Mouse (Mus musculus) layer of hippocampus, adult 2 months (tissue): Measurements from ENCODE around the gene Rgs16. TPM values are rescaled to one million over a fixed set of nuclear protein-coding genes. Genes with fewer than 3 reads are reported as not detected.
A peak's percentile ranks its signal among the peaks of the same experiment; 100 is the strongest.

Experiments used
- DNase-seq, 2 experiments: peaks; one replicate each; pipeline ENCODE4 v3.0.0; 2022; ENCODE audit warnings: low spot score in 2 of 2
- H3K27ac ChIP-seq: fragments of 200-600 bp; 2 replicates; pipeline ENCODE4 v1.8.1; 2022
- H3K4me3 ChIP-seq: fragments of 200-600 bp; 2 replicates; pipeline ENCODE4 v1.8.1; 2022; ENCODE audit warnings: mild to moderate bottlenecking
- CTCF ChIP-seq: fragments of 200-600 bp; conservative IDR thresholded peaks from 2 replicates; pipeline ENCODE4 v1.8.1; 2022; ENCODE audit warnings: antibody characterized with exemption, mild to moderate bottlenecking, moderate library complexity
- long read RNA-seq, 2 experiments: library from polyadenylated mRNA; stranded (forward); transcript quantifications; one replicate each; pipeline ENCODE4 v2.0.0; 2021; ENCODE audit warnings: borderline mapping rate in 2 of 2
- total RNA-seq, 2 experiments: library from RNA; stranded (reverse); gene quantifications; 2 replicates each; pipeline ENCODE4 v1.2.3; 2021

Gene Rgs16
- total RNA-seq, result 1 to 10 TPM; 5.5 TPM
- long read RNA-seq, experiment 1, partial matches to known transcripts, result 0 of 3 reads
- long read RNA-seq, experiment 1, other reads (novel, unspliced or antisense), result 2 of 3 reads
- long read RNA-seq, experiment 2, partial matches to known transcripts, result 0 of 1 reads
- long read RNA-seq, experiment 2, other reads (novel, unspliced or antisense), result 1 of 1 reads

DNA sequence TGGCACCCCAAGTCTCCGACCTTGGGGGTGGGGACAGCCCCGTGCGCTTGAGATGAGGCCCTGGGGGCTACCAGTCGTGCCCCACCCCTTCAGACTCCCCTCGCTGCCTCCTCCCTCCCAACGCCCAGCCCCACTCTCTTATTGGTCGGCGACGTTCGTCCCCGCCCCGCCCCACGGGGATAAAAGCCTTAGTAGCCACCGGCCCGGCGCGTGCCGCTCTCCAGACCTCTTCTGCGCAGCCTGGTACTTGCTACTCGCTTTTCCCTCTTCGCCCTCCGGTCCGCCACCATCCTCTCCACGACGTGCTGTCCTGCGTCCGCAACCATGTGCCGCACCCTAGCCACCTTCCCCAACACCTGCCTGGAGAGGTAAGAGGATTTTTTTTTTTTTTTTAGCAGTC, at the start of gene Rgs16:
Gene Rgs16 (plus strand): TSS at position 205 of the 400 bp plus-strand sequence.
- peak; percentile 20 to 63 for DNase-seq
- peak within 1 kb of the TSS; percentile 52 for H3K4me3 ChIP-seq
- no peak for TF ChIP-seq CTCF
- H3K27ac ChIP-seq, result no peak within 1 kb of the TSS

DNA sequence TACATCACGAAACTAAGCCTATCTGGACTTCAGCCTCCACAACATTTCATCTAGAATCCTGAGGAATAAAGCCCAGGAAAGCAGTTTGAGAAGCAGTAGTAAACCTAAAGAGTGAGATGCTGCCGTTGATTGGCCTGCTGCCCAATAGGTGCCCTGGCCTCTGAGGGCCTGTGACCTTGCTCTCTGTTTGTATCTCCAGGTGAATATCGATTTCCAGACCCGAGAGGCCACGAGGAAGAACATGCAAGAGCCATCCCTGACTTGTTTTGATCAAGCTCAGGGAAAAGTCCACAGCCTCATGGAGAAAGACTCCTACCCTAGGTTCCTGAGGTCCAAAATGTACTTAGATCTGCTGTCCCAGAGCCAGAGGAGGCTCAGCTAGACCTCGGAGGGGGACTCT, 47.6 kb upstream of the Rgs16 start:
- no peak overlapping the region for H3K27ac ChIP-seq
- no peak for TF ChIP-seq CTCF
- DNase-seq, result no peak
- no peak overlapping the region for H3K4me3 ChIP-seq

- H3K4me3 ChIP-seq, result no peak overlapping the region
- no peak for DNase-seq
- TF ChIP-seq CTCF, result no peak
- H3K27ac ChIP-seq, result no peak overlapping the region
Observed at GRCm38 (mm10) chr1:153694372-153695120, 45.6 kb upstream of the Rgs16 start.

- TF ChIP-seq CTCF, result no peak
- no peak for DNase-seq
- no peak overlapping the region for H3K27ac ChIP-seq
- no peak overlapping the region for H3K4me3 ChIP-seq
Observed at GRCm38 (mm10) chr1:153695398-153695797, 44.8 kb upstream of the Rgs16 start.

GRCm38 (mm10) chr1:153696093-153696492, 44.1 kb upstream of the Rgs16 start:
- no peak for DNase-seq
- TF ChIP-seq CTCF, result no peak
- no peak overlapping the region for H3K4me3 ChIP-seq
- no peak overlapping the region for H3K27ac ChIP-seq

GRCm38 (mm10) chr1:153696541-153696940, 43.6 kb upstream of the Rgs16 start:
- no peak overlapping the region for H3K27ac ChIP-seq
- DNase-seq, result no peak
- no peak overlapping the region for H3K4me3 ChIP-seq
- TF ChIP-seq CTCF, result no peak

- Histone ChIP-seq H3K27ac (no peak overlapping the region), H3K4me3 (no peak overlapping the region)
- no peak for TF ChIP-seq CTCF
- no peak for DNase-seq
Observed at GRCm38 (mm10) chr1:153697581-153698251, 42.4 kb upstream of the Rgs16 start.

DNA sequence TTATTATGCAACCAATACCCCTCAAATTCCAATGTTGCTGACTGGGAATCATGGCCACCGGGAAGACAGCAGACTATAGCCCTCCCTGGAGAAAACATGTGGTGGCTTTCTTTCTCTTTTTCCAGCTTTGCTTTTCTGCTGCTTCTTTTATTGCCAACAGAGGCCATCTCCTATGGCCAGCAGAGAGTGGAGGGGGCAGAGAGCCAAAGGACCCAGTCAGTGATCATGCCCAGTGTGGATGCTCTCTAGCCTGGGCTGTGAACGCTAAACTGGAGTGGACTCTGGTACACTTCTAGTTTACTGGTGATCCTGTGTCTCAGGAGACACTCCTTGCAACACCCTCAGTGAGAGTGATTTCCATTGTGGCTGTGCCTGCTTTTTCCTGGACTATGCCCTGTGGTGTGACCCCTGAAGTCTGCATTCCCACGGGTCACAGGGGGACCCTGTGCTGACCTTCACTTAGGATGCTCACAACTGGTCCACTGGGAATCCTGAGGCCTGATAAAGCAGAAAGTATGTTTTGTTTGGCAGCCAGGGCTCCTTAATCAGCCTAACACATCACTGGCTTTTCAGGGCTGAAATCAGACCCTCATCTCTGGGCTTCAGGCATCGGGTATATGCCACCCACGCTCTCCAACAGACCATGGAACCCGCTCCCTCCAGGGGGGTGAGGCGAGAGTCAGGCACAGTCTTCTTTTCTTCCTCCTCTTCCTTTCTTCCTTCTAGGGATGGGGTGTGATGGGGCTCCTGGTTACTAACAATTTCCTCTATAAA, 41.7 kb upstream of the Rgs16 start:
- Histone ChIP-seq H3K4me3 (no peak overlapping the region), H3K27ac (no peak overlapping the region)
- no peak for DNase-seq
- TF ChIP-seq CTCF, result no peak

DNA sequence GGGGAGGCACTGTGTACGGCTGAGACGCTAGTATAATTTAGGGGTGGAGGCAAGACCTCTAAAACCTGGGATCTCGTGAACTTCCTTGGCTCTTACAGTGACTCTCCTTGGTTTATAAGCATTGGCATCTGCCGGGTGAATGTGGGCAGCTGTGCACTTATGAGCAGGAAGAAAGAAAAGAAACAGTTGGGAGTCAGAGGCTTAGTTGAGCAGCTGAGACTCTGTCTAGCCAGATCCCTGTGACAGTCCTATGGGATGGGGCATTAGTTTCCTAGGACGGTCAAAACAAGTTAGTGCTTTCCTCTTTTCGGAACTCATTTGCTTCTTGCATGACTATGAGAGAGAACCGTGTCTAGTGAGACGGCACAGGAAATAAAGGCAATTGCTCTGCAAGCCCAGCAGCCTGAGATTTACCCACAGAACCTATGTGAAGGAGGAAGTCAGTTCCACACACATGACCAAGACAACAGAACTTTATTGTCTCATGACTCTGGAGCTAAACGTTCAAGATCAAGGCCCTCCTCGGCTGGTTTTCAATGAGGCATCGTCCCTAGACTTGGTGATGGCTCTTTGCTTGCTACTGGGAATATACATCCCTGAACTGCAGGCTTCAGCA, 39.6 kb upstream of the Rgs16 start:
- Histone ChIP-seq H3K4me3 (no peak overlapping the region), H3K27ac (no peak overlapping the region)
- no peak for TF ChIP-seq CTCF
- DNase-seq, result no peak

DNA sequence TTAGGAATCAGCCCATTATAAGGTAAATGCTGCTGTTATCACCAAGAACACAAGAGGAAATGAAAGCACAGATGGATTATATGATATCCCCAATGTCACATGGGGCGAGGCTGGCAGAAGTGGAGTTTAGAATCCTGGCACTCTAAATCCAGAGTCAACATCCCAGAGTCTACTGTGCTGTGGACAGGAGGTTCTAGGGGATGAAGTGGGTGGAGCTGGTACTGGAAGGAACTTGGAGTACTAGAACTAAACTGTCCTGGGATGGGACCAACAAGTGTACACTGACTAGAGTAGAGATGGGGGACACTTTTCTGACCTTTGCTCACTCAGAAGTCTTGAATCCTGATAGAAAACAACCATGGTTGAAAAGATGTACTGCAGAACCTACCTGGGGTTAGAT, 38.7 kb upstream of the Rgs16 start:
- no peak for TF ChIP-seq CTCF
- Histone ChIP-seq H3K4me3 (no peak overlapping the region), H3K27ac (no peak overlapping the region)
- no peak for DNase-seq

GRCm38 (mm10) chr1:153702166-153702852, 37.8 kb upstream of the Rgs16 start:
- no peak for DNase-seq
- no peak for TF ChIP-seq CTCF
- Histone ChIP-seq H3K27ac (no peak overlapping the region), H3K4me3 (no peak overlapping the region)

DNA sequence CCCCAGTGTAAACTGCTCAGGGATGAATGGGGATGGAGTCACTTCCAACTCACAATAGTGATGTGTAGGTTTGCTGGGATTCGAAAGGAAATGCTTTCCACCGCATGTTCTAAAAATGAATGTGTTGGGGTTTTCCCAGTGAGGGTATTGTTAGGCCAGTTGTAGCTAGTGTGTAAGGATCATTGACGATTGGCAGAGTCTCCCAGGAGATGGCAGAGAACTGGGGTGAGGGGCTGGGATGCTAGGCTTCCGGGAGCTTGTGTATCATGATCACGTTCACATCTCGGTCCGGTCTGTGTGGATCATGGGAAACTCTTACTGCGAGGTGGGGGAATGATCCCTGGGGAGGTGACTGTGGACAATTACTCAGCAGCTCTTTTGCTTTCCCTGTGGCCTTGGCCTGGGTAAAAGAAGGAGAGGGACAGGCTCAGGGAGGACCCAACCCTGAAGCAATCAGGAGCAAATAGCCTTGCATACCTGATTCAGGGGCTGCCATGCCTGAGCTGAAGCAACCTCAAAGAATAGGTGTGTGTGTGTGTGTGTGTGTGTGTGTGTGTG, 37.2 kb upstream of the Rgs16 start:
- Histone ChIP-seq H3K27ac (no peak overlapping the region), H3K4me3 (no peak overlapping the region)
- DNase-seq, result no peak
- no peak for TF ChIP-seq CTCF
